Mouse (Mus musculus) cortical plate, adult 2 months (tissue): ENCODE results near the gene Pnrc2. TPM values are rescaled to one million over a fixed set of nuclear protein-coding genes. Genes with fewer than 3 reads are reported as not detected.

Experiments used
- H3K27ac ChIP-seq: fragments of 200-500 bp; 2 replicates; pipeline ENCODE4 v1.5.1; 2012; ENCODE audit warnings: low read length, control low read depth, inconsistent platforms; ENCODE audit not compliant: insufficient read depth
- H3K4me1 ChIP-seq: fragments of 200-500 bp; 2 replicates; pipeline ENCODE4 v1.6.1; 2011; ENCODE audit warnings: low read length; ENCODE audit not compliant: control insufficient read depth, insufficient read depth
- H3K4me3 ChIP-seq: fragments of 200-500 bp; 2 replicates; pipeline ENCODE4 v1.5.1; 2011; ENCODE audit warnings: mild to moderate bottlenecking, low read length, control low read depth; ENCODE audit not compliant: insufficient read depth
- CTCF ChIP-seq: fragments of 200-500 bp; IDR thresholded peaks from 2 replicates; pipeline ENCODE4 v1.5.1; 2011; ENCODE audit warnings: mild to moderate bottlenecking, control low read depth, low read length; ENCODE audit not compliant: insufficient read depth; ENCODE audit errors: extremely low read depth
- POLR2A ChIP-seq: fragments of 200-500 bp; IDR thresholded peaks from 2 replicates; pipeline ENCODE4 v1.6.1; 2011; ENCODE audit warnings: mild to moderate bottlenecking, low read length, control low read depth; ENCODE audit not compliant: insufficient read depth; ENCODE audit errors: extremely low read depth
- polyA plus RNA-seq: library from polyadenylated mRNA; depleted of rRNA; stranded (reverse); fragments of >200 nt; gene quantifications from 2 replicates; pipeline ENCODE4 v1.2.3, GENCODE M21; 2012

Gene Pnrc2
- polyA plus RNA-seq, 1 experiment = 55.4 TPM

- Histone ChIP-seq H3K4me3 (no peak overlapping the region), H3K27ac (no peak overlapping the region), H3K4me1 (no peaks in the 10 kb centered on the region)
- TF ChIP-seq POLR2A (no peak), CTCF (0 out of 2 replicates have a peak, but pooled peaks have one; percentile 0)
Observed at GRCm38 (mm10) chr4:135892884-135893283, 19.2 kb upstream of the Pnrc2 start.

- TF ChIP-seq CTCF (no peak), POLR2A (no peak)
- H3K4me1 ChIP-seq = no peaks in the 10 kb centered on the region
- no peak overlapping the region for H3K27ac ChIP-seq
- H3K4me3 ChIP-seq = no peak overlapping the region
Observed at GRCm38 (mm10) chr4:135891539-135891938, 17.9 kb upstream of the Pnrc2 start.

GRCm38 (mm10) chr4:135889884-135890283, 16.2 kb upstream of the Pnrc2 start:
- Histone ChIP-seq H3K4me1 (no peaks in the 10 kb centered on the region), H3K27ac (no peak overlapping the region), H3K4me3 (no peak overlapping the region)
- TF ChIP-seq POLR2A = no peak
- TF ChIP-seq CTCF = peak; percentile 96

GRCm38 (mm10) chr4:135889146-135889883, 15.7 kb upstream of the Pnrc2 start:
- TF ChIP-seq POLR2A (no peak), CTCF (no peak)
- Histone ChIP-seq H3K27ac (no peak overlapping the region), H3K4me1 (no peaks in the 10 kb centered on the region), H3K4me3 (no peak overlapping the region)

GRCm38 (mm10) chr4:135888448-135889057, 14.9 kb upstream of the Pnrc2 start:
- TF ChIP-seq CTCF (no peak), POLR2A (no peak)

GRCm38 (mm10) chr4:135886184-135886583, 12.5 kb upstream of the Pnrc2 start:
- no peak overlapping the region for H3K27ac ChIP-seq
- H3K4me1 ChIP-seq = no peaks in the 10 kb centered on the region
- TF ChIP-seq CTCF = no peak
- TF ChIP-seq POLR2A = no peak
- no peak overlapping the region for H3K4me3 ChIP-seq

More at GRCm38 (mm10) chr4:135888448-135889057, 14.9 kb upstream of the Pnrc2 start:
- H3K27ac ChIP-seq = no peak overlapping the region
- H3K4me3 ChIP-seq = no peak overlapping the region
- no peaks in the 10 kb centered on the region for H3K4me1 ChIP-seq

- TF ChIP-seq POLR2A (no peak), CTCF (no peak)
- H3K27ac ChIP-seq = no peak overlapping the region
- H3K4me1 ChIP-seq = no peaks in the 10 kb centered on the region
- no peak overlapping the region for H3K4me3 ChIP-seq
Observed at GRCm38 (mm10) chr4:135885676-135886075, 12.0 kb upstream of the Pnrc2 start.

- H3K27ac ChIP-seq = no peak overlapping the region
- TF ChIP-seq POLR2A (no peak), CTCF (no peak)
- no peak overlapping the region for H3K4me3 ChIP-seq
- no peaks in the 10 kb centered on the region for H3K4me1 ChIP-seq
Observed at GRCm38 (mm10) chr4:135884531-135884930, 10.9 kb upstream of the Pnrc2 start.

GRCm38 (mm10) chr4:135883881-135884516, 10.3 kb upstream of the Pnrc2 start:
- TF ChIP-seq CTCF = no peak
- no peak for TF ChIP-seq POLR2A
- no peaks in the 10 kb centered on the region for H3K4me1 ChIP-seq
- no peak overlapping the region for H3K4me3 ChIP-seq

GRCm38 (mm10) chr4:135883401-135883851, 9.8 kb upstream of the Pnrc2 start:
- no peak for TF ChIP-seq CTCF
- no peak for TF ChIP-seq POLR2A
- no peak overlapping the region for H3K4me3 ChIP-seq
- no peaks in the 10 kb centered on the region for H3K4me1 ChIP-seq
- no peak overlapping the region for H3K27ac ChIP-seq

More at GRCm38 (mm10) chr4:135883881-135884516, 10.3 kb upstream of the Pnrc2 start:
- no peak overlapping the region for H3K27ac ChIP-seq
